Mouse (Mus musculus) central nervous system, embryonic 18 days (tissue): ENCODE measurements around the gene Olfr303. TPM values are rescaled to one million over a fixed set of nuclear protein-coding genes. Genes with fewer than 3 reads are reported as not detected.

Experiments
- polyA plus RNA-seq: library from polyadenylated mRNA; depleted of rRNA; stranded (reverse); fragments of >200 nt; gene quantifications from 2 replicates; pipeline ENCODE4 v1.2.3, GENCODE M21; 2012; rRNA removed

Olfr303 gene
- not detected in 2 replicates for polyA plus RNA-seq

GRCm38 (mm10) chr7:86397689-86398088 is at the start of gene Olfr303:
TSS of gene Olfr303 (minus strand) at chr7:86397789.

GRCm38 (mm10) chr7:86403546-86403945 is 6.0 kb upstream of the Olfr303 start, which contains the start of gene Olfr301:
TSS of gene Olfr301 (plus strand) at chr7:86403846.

GRCm38 (mm10) chr7:86386558-86386957 is 11.0 kb downstream of the Olfr303 start, which contains the start of gene Olfr304:
TSS of gene Olfr304 (minus strand) at chr7:86386658.

GRCm38 (mm10) chr7:86366828-86367227 is 30.8 kb downstream of the Olfr303 start, which contains the start of gene Olfr305:
TSS of gene Olfr305 (minus strand) at chr7:86366928.

Other genes starting within 250 kb of the Olfr303 start
- gene Vmn2r75, start 226.0 kb downstream of the Olfr303 start, polyA plus RNA-seq: not detected in 2 replicates
- gene Vmn2r76, start 151.5 kb downstream of the Olfr303 start, polyA plus RNA-seq: not detected in 2 replicates
- gene Olfr310, start 120.6 kb downstream of the Olfr303 start, polyA plus RNA-seq: not detected in 2 replicates
- not detected in 2 replicates for gene Olfr309, start 84.1 kb downstream of the Olfr303 start, polyA plus RNA-seq
- gene Olfr308, start 72.2 kb downstream of the Olfr303 start, polyA plus RNA-seq: not detected in 2 replicates
- gene Olfr307, start 60.2 kb downstream of the Olfr303 start, polyA plus RNA-seq: not detected in 2 replicates
- not detected in 2 replicates for gene Olfr305, start 30.9 kb downstream of the Olfr303 start, polyA plus RNA-seq
- gene Olfr304, start 11.1 kb downstream of the Olfr303 start, polyA plus RNA-seq: not detected in 2 replicates
- not detected in 2 replicates for gene Olfr301, start 6.1 kb upstream of the Olfr303 start, polyA plus RNA-seq
- gene Olfr299, start 62.1 kb upstream of the Olfr303 start, polyA plus RNA-seq: not detected in 2 replicates
- gene Olfr298, start 94.7 kb upstream of the Olfr303 start, polyA plus RNA-seq: not detected in 2 replicates
- gene Olfr297, start 122.2 kb upstream of the Olfr303 start, polyA plus RNA-seq: not detected in 2 replicates
- not detected in 2 replicates for gene Olfr295, start 186.1 kb upstream of the Olfr303 start, polyA plus RNA-seq
- gene Olfr294, start 218.9 kb upstream of the Olfr303 start, polyA plus RNA-seq: not detected in 2 replicates